Mouse (Mus musculus) R1 (cell line): ENCODE data around the gene Pde10a.

Source experiments
- DNase-seq: peaks from one replicate; pipeline ENCODE4 v3.0.0-alpha.2; 2018; ENCODE audit warnings: low read depth, low spot score

Pde10a gene

GRCm38 (mm10) chr17:8800478-8801082, 275.4 kb downstream of the Pde10a start:
- DNase-seq = peak; percentile 62

- DNase-seq = peak; percentile 66
Measured at GRCm38 (mm10) chr17:8801083-8801854, 276.1 kb downstream of the Pde10a start.

- DNase-seq = no peak
Measured at GRCm38 (mm10) chr17:8801855-8802104, 276.6 kb downstream of the Pde10a start.

GRCm38 (mm10) chr17:8802161-8802888, 277.2 kb downstream of the Pde10a start:
- DNase-seq = peak; percentile 31

- DNase-seq = peak; percentile 28
Measured at GRCm38 (mm10) chr17:8802889-8803799, 278.0 kb downstream of the Pde10a start.

GRCm38 (mm10) chr17:8807345-8807744, 282.2 kb downstream of the Pde10a start:
- peak; percentile 58 for DNase-seq

- DNase-seq = no peak
Measured at GRCm38 (mm10) chr17:8809771-8810170, 284.6 kb downstream of the Pde10a start.

- no peak for DNase-seq
Measured at GRCm38 (mm10) chr17:8810201-8810600, 285.0 kb downstream of the Pde10a start.

GRCm38 (mm10) chr17:8812228-8812865, 287.2 kb downstream of the Pde10a start:
- DNase-seq = peak; percentile 18

GRCm38 (mm10) chr17:8813773-8814491, 288.8 kb downstream of the Pde10a start:
- DNase-seq = no peak

- no peak for DNase-seq
Measured at GRCm38 (mm10) chr17:8815376-8815775, 290.2 kb downstream of the Pde10a start.

GRCm38 (mm10) chr17:8815864-8816263, 290.7 kb downstream of the Pde10a start:
- DNase-seq = no peak

- DNase-seq = no peak
Measured at GRCm38 (mm10) chr17:8818675-8819074, 293.5 kb downstream of the Pde10a start.

- DNase-seq = no peak
Measured at GRCm38 (mm10) chr17:8823548-8823947, 298.4 kb downstream of the Pde10a start.

- no peak for DNase-seq
Measured at GRCm38 (mm10) chr17:8827204-8827603, 302.0 kb downstream of the Pde10a start.

GRCm38 (mm10) chr17:8831001-8831400, 305.8 kb downstream of the Pde10a start:
- DNase-seq = no peak

GRCm38 (mm10) chr17:8836292-8836691, 311.1 kb downstream of the Pde10a start:
- no peak for DNase-seq

- no peak for DNase-seq
Measured at GRCm38 (mm10) chr17:8838252-8838651, 313.1 kb downstream of the Pde10a start.

GRCm38 (mm10) chr17:8839237-8840011, 314.3 kb downstream of the Pde10a start:
- no peak for DNase-seq

GRCm38 (mm10) chr17:8841094-8841493, 315.9 kb downstream of the Pde10a start:
- no peak for DNase-seq
